Mouse (Mus musculus): ENCODE measurements around the gene Mkrn3. TPM values are rescaled to one million over a fixed set of nuclear protein-coding genes. Genes with fewer than 3 reads are reported as not detected.

Gene Mkrn3
- polyA plus RNA-seq, 1 experiment from 2014 or later = 26.4 TPM

DNA sequence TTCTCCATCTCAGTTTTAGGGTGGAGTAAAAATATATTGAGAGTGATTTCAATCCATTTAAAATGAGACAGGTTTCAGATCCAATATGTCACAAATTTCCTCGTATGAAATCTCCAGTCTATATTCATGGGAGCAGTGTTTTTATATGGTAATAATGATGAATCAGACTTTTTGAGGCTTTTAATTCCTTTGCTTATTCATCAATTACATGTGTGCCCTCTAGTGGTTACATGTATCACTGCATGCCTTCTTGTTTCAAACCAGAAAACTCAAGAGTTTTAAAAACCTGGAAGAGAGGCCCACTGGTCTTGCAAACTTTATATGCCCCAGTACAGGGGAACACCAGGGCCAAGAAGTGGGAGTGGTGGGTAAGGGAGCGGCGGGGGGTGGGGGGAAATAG lies 13.3 kb upstream of the Mkrn3 start:
- no peak overlapping the region for H3K4me3 ChIP-seq (replicated peaks; ENCODE audit: low read length)
- no peak overlapping the region for H3K9ac ChIP-seq (replicated peaks; ENCODE audit: low read depth, low read length)
- 35% methylated on average over 3 of the region's 3 CpGs for WGBS
- ATAC-seq = no peak
- H3K4me2 ChIP-seq (ENCODE audit: low read length) = no peak overlapping the region
- H3K4me1 ChIP-seq (replicated peaks; ENCODE audit: control insufficient read depth, insufficient read depth, low read length) = no peaks in the 10 kb centered on the region
- no peaks in the 10 kb centered on the region for H3K27me3 ChIP-seq (replicated peaks; ENCODE audit: control insufficient read depth, insufficient read depth, low read length)
- H3K36me3 ChIP-seq (ENCODE audit: control insufficient read depth, insufficient read depth) = no peaks in the 10 kb centered on the region
- H3K9me3 ChIP-seq (ENCODE audit: control insufficient read depth, low read length) = no peaks in the 10 kb centered on the region
- no peak overlapping the region for H3K27ac ChIP-seq (ENCODE audit: low read length)

DNA sequence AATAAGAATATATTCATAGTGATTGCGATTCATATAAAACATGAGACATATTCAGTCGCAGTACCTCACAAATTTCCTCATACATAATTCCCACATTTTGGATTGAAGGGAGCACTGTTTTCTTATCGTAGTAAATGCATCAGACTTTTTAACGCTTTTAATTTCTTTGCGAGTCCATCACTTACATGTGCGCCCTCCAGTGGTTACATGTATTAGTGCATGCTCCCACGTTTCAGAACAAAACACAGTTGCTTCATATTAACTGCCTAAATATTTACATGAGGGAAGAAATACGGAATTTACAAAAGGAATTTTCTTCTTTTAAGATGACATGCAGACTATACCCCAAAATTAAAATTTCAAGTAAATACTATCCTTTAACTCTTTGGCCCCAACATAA lies 8.4 kb upstream of the Mkrn3 start:
- Histone ChIP-seq H3K27ac (ENCODE audit: low read length) (no peak overlapping the region), H3K4me1 (replicated peaks; ENCODE audit: control insufficient read depth, insufficient read depth, low read length) (no peaks in the 10 kb centered on the region), H3K4me2 (ENCODE audit: low read length) (no peak overlapping the region), H3K4me3 (replicated peaks; ENCODE audit: low read length) (no peak overlapping the region), H3K27me3 (replicated peaks; ENCODE audit: control insufficient read depth, insufficient read depth, low read length) (no peaks in the 10 kb centered on the region), H3K36me3 (ENCODE audit: control insufficient read depth, insufficient read depth) (no peaks in the 10 kb centered on the region), H3K9ac (replicated peaks; ENCODE audit: low read depth, low read length) (no peak overlapping the region), H3K9me3 (ENCODE audit: control insufficient read depth, low read length) (no peaks in the 10 kb centered on the region)
- ATAC-seq = no peak
- WGBS = 23% methylated on average over 8 of the region's 8 CpGs

DNA sequence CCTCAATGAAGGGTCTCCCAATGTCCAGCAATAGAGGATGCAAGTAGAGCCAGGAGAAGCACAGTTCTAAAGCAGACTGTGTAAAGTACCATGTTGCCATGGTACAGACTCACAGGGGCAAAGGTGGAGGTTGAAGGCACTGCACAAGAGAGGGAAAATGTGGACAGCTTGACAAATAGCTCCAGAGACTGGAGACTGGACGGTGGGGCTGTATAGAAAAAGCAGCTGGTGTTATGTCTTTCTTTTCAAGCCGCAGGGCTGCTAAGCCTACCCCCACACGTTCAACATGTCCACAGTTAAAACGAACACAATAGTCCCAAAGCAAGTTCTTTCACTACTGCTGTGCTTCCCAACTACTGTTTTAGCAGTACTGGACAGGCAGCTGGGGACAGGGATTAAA lies 3.3 kb upstream of the Mkrn3 start:
- peaks cover 3% of the 10 kb centered on the region; the same call in 1 of the 2 replicates for H3K9me3 ChIP-seq (ENCODE audit: control insufficient read depth, low read length)
- H3K27ac ChIP-seq (ENCODE audit: low read length) = no peak overlapping the region
- no peak overlapping the region for H3K4me3 ChIP-seq (replicated peaks; ENCODE audit: low read length)

DNA sequence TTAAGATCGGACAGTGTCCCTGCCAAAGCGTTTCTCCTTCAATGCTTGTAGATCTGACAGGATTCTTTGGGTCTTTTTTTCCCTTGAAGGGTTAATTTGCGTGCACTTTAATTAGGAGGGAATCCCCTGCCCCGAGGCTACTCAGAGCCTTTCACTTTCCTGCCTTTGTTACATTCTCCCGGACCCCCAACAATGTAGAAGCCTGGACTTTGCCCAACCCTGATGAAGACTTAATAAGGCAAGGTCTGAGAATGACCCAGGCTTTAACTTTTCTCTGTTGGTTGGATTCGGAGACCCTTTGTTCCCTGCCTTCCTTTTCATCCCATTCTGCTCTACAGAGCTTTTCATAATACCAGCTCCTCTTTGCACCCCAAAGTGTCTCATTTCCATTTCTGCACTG lies 627 bp upstream of the Mkrn3 start:
- Histone ChIP-seq H3K9me3 (ENCODE audit: control insufficient read depth, low read length) (peaks cover 3% of the 10 kb centered on the region; the same call in 1 of the 2 replicates), H3K27ac (ENCODE audit: low read length) (peak overlapping the region; percentile 91), H3K36me3 (ENCODE audit: control insufficient read depth, insufficient read depth) (no peaks in the 10 kb centered on the region), H3K27me3 (replicated peaks; ENCODE audit: control insufficient read depth, insufficient read depth, low read length) (no peaks in the 10 kb centered on the region), H3K4me3 (replicated peaks; ENCODE audit: low read length) (peak overlapping the region; percentile 75), H3K4me2 (ENCODE audit: low read length) (peak overlapping the region; percentile 51), H3K9ac (replicated peaks; ENCODE audit: low read depth, low read length) (peak overlapping the region; percentile 58), H3K4me1 (replicated peaks; ENCODE audit: control insufficient read depth, insufficient read depth, low read length) (peaks cover 8% of the 10 kb centered on the region; the same call in 1 of the 2 replicates)
- 35% methylated on average over 6 of the region's 6 CpGs for WGBS
- ATAC-seq = no peak

More for the DNA sequence above, 3.3 kb upstream of the Mkrn3 start:
- H3K27me3 ChIP-seq (replicated peaks; ENCODE audit: control insufficient read depth, insufficient read depth, low read length) = no peaks in the 10 kb centered on the region
- 28% methylated on average over 4 of the region's 4 CpGs for WGBS
- no peak overlapping the region for H3K9ac ChIP-seq (replicated peaks; ENCODE audit: low read depth, low read length)
- 0 out of 2 replicates have a peak, but pooled peaks cover 4% of the 10 kb centered on the region for H3K4me1 ChIP-seq (replicated peaks; ENCODE audit: control insufficient read depth, insufficient read depth, low read length)
- no peak overlapping the region for H3K4me2 ChIP-seq (ENCODE audit: low read length)
- no peaks in the 10 kb centered on the region for H3K36me3 ChIP-seq (ENCODE audit: control insufficient read depth, insufficient read depth)
- no peak for ATAC-seq

DNA sequence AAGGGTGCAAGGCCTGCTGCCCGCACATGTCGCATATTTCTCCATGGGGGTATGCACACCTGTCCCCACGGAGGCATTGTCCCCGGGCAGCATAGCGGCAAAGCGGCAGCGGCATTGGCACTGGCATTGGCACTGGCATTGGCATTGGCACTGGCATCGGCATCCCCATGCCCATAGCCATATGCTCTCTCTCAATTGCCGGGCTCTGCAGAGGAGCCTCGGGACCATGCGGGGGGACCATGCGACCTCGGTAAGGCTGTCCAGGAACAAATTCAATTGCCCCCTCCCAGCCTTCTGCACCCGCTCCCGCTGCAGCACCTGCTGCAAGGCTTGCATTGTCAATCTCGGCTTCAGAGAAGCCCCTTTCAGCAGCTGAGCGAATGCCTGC lies 840 bp downstream of the Mkrn3 start:
- ATAC-seq = peak; percentile 74; the same call in 1 of the 2 replicates

DNA sequence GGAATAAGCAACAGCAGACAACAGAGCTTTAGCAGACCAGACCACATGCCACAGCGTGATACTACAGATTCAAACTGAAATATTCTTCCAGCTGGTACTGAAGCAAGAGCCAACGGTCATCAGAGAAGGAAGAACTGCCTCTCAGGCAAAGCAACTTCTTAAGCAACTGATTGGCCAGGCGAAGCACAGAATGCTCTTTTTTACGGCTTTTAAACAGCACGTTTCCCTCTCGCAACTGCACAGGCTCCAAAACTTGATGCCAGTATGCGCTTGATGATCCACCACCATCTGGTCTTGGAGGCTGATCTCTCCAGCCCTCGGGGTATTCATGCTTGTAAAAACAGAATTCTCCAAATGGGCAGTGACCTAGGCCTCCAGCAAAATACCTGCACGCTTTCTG lies 1.6 kb downstream of the Mkrn3 start:
- Histone ChIP-seq H3K27ac (ENCODE audit: low read length) (peak overlapping the region; percentile 92), H3K9ac (replicated peaks; ENCODE audit: low read depth, low read length) (peak overlapping the region; percentile 71), H3K4me3 (replicated peaks; ENCODE audit: low read length) (peak overlapping the region; percentile 75), H3K27me3 (replicated peaks; ENCODE audit: control insufficient read depth, insufficient read depth, low read length) (no peaks in the 10 kb centered on the region), H3K4me2 (ENCODE audit: low read length) (peak overlapping the region; percentile 71), H3K9me3 (ENCODE audit: control insufficient read depth, low read length) (peaks cover 3% of the 10 kb centered on the region; the same call in 1 of the 2 replicates), H3K36me3 (ENCODE audit: control insufficient read depth, insufficient read depth) (no peaks in the 10 kb centered on the region), H3K4me1 (replicated peaks; ENCODE audit: control insufficient read depth, insufficient read depth, low read length) (peaks cover 8% of the 10 kb centered on the region; the same call in 1 of the 2 replicates)
- no peak for ATAC-seq
- WGBS = 37% methylated on average over 9 of the region's 9 CpGs

More for the DNA sequence above, 840 bp downstream of the Mkrn3 start:
- Histone ChIP-seq H3K27ac (ENCODE audit: low read length) (peak overlapping the region; percentile 92), H3K9ac (replicated peaks; ENCODE audit: low read depth, low read length) (peak overlapping the region; percentile 71), H3K4me2 (ENCODE audit: low read length) (peak overlapping the region; percentile 71), H3K4me1 (replicated peaks; ENCODE audit: control insufficient read depth, insufficient read depth, low read length) (peaks cover 8% of the 10 kb centered on the region; the same call in 1 of the 2 replicates), H3K4me3 (replicated peaks; ENCODE audit: low read length) (peak overlapping the region; percentile 75), H3K27me3 (replicated peaks; ENCODE audit: control insufficient read depth, insufficient read depth, low read length) (no peaks in the 10 kb centered on the region), H3K36me3 (ENCODE audit: control insufficient read depth, insufficient read depth) (no peaks in the 10 kb centered on the region), H3K9me3 (ENCODE audit: control insufficient read depth, low read length) (peaks cover 3% of the 10 kb centered on the region; the same call in 1 of the 2 replicates)
- WGBS = 40% methylated on average over 17 of the region's 17 CpGs

DNA sequence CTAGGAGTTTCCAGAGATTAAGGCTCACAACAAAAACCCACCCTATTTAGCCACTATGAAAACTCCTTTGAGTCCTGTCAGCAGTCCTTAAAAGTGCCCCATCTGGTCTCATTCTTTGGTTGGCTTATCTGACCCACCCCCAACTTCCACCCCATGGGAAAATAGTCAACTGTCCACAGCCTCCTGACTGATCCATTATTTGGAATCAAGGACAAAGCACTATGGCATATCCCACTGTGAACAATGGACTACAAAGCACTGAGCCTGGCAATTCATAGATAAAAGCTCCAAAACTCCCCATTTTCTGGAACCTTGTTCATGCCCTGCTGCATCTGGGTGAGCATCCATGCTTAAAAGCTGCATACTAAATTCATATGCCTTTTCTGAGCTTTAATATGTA lies 3.8 kb downstream of the Mkrn3 start:
- H3K4me3 ChIP-seq (replicated peaks; ENCODE audit: low read length) = no peak overlapping the region
- H3K4me1 ChIP-seq (replicated peaks; ENCODE audit: control insufficient read depth, insufficient read depth, low read length) = peaks cover 8% of the 10 kb centered on the region; the same call in 1 of the 2 replicates
- ATAC-seq = no peak
- H3K4me2 ChIP-seq (ENCODE audit: low read length) = peak overlapping the region; percentile 2; the same call in 1 of the 2 replicates
- no peak overlapping the region for H3K9ac ChIP-seq (replicated peaks; ENCODE audit: low read depth, low read length)
- peaks cover 3% of the 10 kb centered on the region; the same call in 1 of the 2 replicates for H3K9me3 ChIP-seq (ENCODE audit: control insufficient read depth, low read length)
- no peak overlapping the region for H3K27ac ChIP-seq (ENCODE audit: low read length)
- H3K36me3 ChIP-seq (ENCODE audit: control insufficient read depth, insufficient read depth) = no peaks in the 10 kb centered on the region
- H3K27me3 ChIP-seq (replicated peaks; ENCODE audit: control insufficient read depth, insufficient read depth, low read length) = no peaks in the 10 kb centered on the region

DNA sequence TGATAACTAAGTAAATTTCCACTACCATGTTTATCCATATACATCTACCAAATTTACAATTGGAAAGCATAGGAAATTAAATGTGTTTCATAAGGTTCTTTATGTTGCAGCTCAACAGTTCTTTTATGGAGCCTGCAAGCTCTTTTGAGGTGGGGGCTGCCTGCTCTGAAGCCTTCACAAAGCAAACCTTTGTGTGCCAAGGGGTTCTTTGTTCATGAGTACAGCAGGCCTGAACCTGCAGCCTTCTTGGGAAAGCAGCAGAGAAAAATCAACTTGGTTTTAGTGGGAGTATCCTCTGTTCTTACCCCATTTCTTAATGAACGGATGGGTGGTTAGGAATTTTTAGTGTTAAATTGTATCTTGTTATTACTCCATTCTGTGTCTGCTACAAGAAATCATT lies 4.7 kb downstream of the Mkrn3 start:
- no peak overlapping the region for H3K9ac ChIP-seq (replicated peaks; ENCODE audit: low read depth, low read length)
- H3K27me3 ChIP-seq (replicated peaks; ENCODE audit: control insufficient read depth, insufficient read depth, low read length) = no peaks in the 10 kb centered on the region
- no peaks in the 10 kb centered on the region for H3K36me3 ChIP-seq (ENCODE audit: control insufficient read depth, insufficient read depth)
- H3K4me3 ChIP-seq (replicated peaks; ENCODE audit: low read length) = no peak overlapping the region
- peak overlapping the region; percentile 44; the same call in 1 of the 2 replicates for H3K27ac ChIP-seq (ENCODE audit: low read length)
- H3K9me3 ChIP-seq (ENCODE audit: control insufficient read depth, low read length) = peaks cover 3% of the 10 kb centered on the region; the same call in 1 of the 2 replicates
- H3K4me2 ChIP-seq (ENCODE audit: low read length) = no peak overlapping the region
- ATAC-seq = no peak
- peaks cover 8% of the 10 kb centered on the region; the same call in 1 of the 2 replicates for H3K4me1 ChIP-seq (replicated peaks; ENCODE audit: control insufficient read depth, insufficient read depth, low read length)
- WGBS = 44% methylated on average over 1 of the region's 1 CpGs

DNA sequence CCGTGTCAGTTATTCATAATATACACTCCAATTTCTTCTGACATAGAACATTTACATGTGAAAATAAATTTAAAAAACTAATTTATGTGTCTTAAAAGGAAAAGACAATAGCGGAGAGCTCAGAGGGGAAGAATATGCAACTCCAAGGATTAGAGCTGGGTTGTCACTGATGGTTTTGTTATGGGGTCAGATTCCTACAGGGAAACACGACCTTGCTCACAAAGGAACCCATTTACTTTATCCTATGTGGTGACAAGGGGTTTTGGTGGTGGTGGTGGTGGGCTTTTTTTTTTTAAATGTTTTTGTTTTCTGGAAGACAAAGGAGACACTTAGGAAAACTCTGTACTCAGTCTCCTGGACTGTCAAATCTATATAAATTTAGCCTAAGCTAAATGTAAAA lies 12.1 kb downstream of the Mkrn3 start:
- WGBS = 33% methylated on average over 3 of the region's 3 CpGs
- Histone ChIP-seq H3K4me1 (replicated peaks; ENCODE audit: control insufficient read depth, insufficient read depth, low read length) (no peaks in the 10 kb centered on the region), H3K9me3 (ENCODE audit: control insufficient read depth, low read length) (no peaks in the 10 kb centered on the region), H3K4me2 (ENCODE audit: low read length) (no peak overlapping the region), H3K9ac (replicated peaks; ENCODE audit: low read depth, low read length) (no peak overlapping the region), H3K27me3 (replicated peaks; ENCODE audit: control insufficient read depth, insufficient read depth, low read length) (no peaks in the 10 kb centered on the region), H3K27ac (ENCODE audit: low read length) (no peak overlapping the region), H3K36me3 (ENCODE audit: control insufficient read depth, insufficient read depth) (no peaks in the 10 kb centered on the region), H3K4me3 (replicated peaks; ENCODE audit: low read length) (no peak overlapping the region)
- ATAC-seq = no peak
